Mouse (Mus musculus) neural tube, embryonic 11.5 days (tissue): Measurements from ENCODE around the gene Txnrd1. TPM values are rescaled to one million over a fixed set of nuclear protein-coding genes. Genes with fewer than 3 reads are reported as not detected.

Experiments used
- ATAC-seq: fragments of 200-750 bp; cut with Nextera tagmentation; 2 replicates; pipeline ENCODE4 v1.8.0; 2017; ENCODE audit warnings: moderate number of reproducible peaks, mild to moderate bottlenecking, moderate TSS enrichment, moderate library complexity; ENCODE audit not compliant: insufficient read depth, low FRiP score, low TSS enrichment
- DNase-seq: peaks from one replicate; pipeline ENCODE4 v3.0.0-alpha.2; 2015; ENCODE audit warnings: low spot score
- H3K27ac ChIP-seq: fragments of 300-500 bp; sonication (generic); 2 replicates; pipeline ENCODE4 v1.5.1; 2014; ENCODE audit warnings: low read depth, mild to moderate bottlenecking, low read length
- H3K27me3 ChIP-seq: fragments of 300-500 bp; sonication (generic); 2 replicates; pipeline ENCODE4 v1.6.1; 2014; ENCODE audit warnings: mild to moderate bottlenecking, low read length, mixed read lengths; ENCODE audit not compliant: control insufficient read depth, insufficient read depth
- H3K36me3 ChIP-seq: fragments of 300-500 bp; sonication (generic); 2 replicates; pipeline ENCODE4 v1.6.1; 2014; ENCODE audit warnings: mild to moderate bottlenecking, low read length, moderate library complexity, mixed read lengths; ENCODE audit not compliant: control insufficient read depth, insufficient read depth
- H3K4me1 ChIP-seq: fragments of 300-500 bp; sonication (generic); 2 replicates; pipeline ENCODE4 v1.6.1; 2014; ENCODE audit warnings: low read length, mixed read lengths; ENCODE audit not compliant: control insufficient read depth, insufficient read depth
- H3K4me2 ChIP-seq: fragments of 300-500 bp; sonication (generic); 2 replicates; pipeline ENCODE4 v1.6.1; 2014; ENCODE audit warnings: low read depth, mild to moderate bottlenecking, moderate library complexity
- H3K4me3 ChIP-seq: fragments of 300-500 bp; sonication (generic); 2 replicates; pipeline ENCODE4 v1.5.1; 2014; ENCODE audit warnings: low read depth, low read length
- H3K9ac ChIP-seq: fragments of 300-500 bp; sonication (generic); 2 replicates; pipeline ENCODE4 v1.6.1; 2014; ENCODE audit warnings: mild to moderate bottlenecking, low read length
- H3K9me3 ChIP-seq: fragments of 300-500 bp; sonication (generic); 2 replicates; pipeline ENCODE4 v1.6.1; 2016; ENCODE audit warnings: low read length; ENCODE audit not compliant: control insufficient read depth
- WGBS: fragments of 180-500 bp; shearing (Covaris S2); extraction: QIAGEN DNeasy Blood & Tissue Kit; methylation state at CpG from one replicate; pipeline ENCODE4 v1.1.7; 2014; 5-methylcytosine and 5-hydroxymethylcytosine counted together
- polyA plus RNA-seq: library from polyadenylated mRNA; unstranded; fragments of >200 nt; fragmentation: Nextera tagmentation; extraction: Ambion mirVana; gene quantifications from 2 replicates; pipeline ENCODE4 v1.2.1, GENCODE M21; 2014

Txnrd1 gene
- polyA plus RNA-seq, 1 experiment from 2014 or later, result 203 TPM

- WGBS, result 6% methylated on average over 7 of the region's 7 CpGs
- peak; percentile 87 for DNase-seq
Measured at GRCm38 (mm10) chr10:82901436-82901835, 67.7 kb downstream of the Txnrd1 start.

DNA sequence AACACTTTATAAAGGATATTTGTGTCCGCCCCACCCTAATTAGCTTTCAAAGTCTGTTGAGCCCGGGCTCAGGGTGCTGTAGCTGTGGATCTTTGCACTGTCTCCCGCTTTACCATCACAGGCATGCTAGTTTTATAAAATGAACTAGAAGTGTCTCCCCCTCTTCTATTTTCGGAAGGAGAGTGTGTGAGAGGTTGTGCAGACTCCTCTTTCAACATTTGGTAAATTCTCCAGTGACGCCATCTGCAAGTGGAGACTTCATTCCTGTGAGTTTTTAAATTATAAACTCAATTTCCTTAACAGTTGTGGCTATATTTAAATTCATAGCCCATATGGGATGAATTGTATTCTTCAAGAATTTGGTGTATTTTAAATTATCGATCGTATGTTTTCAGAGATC lies 74.8 kb downstream of the Txnrd1 start:
- Histone ChIP-seq H3K9me3 (no peaks in the 10 kb centered on the region), H3K36me3 (no peaks in the 10 kb centered on the region), H3K4me3 (no peak overlapping the region), H3K27ac (no peak overlapping the region), H3K9ac (no peak overlapping the region), H3K27me3 (no peaks in the 10 kb centered on the region), H3K4me2 (no peak overlapping the region), H3K4me1 (no peaks in the 10 kb centered on the region)
- DNase-seq, result no peak
- 91% methylated on average over 7 of the region's 7 CpGs for WGBS
- ATAC-seq, result no peak

More at GRCm38 (mm10) chr10:82901436-82901835, 67.7 kb downstream of the Txnrd1 start:
- Histone ChIP-seq H3K36me3 (peaks cover 8% of the 10 kb centered on the region), H3K4me1 (0 out of 2 replicates have a peak, but pooled peaks cover 2% of the 10 kb centered on the region), H3K9me3 (no peaks in the 10 kb centered on the region), H3K9ac (no peak overlapping the region), H3K4me3 (no peak overlapping the region), H3K27me3 (no peaks in the 10 kb centered on the region), H3K4me2 (no peak overlapping the region), H3K27ac (no peak overlapping the region)
- ATAC-seq, result peak; percentile 38; the same call in 1 of the 2 replicates

- Histone ChIP-seq H3K36me3 (no peaks in the 10 kb centered on the region), H3K9me3 (no peaks in the 10 kb centered on the region), H3K4me1 (no peaks in the 10 kb centered on the region), H3K4me3 (no peak overlapping the region), H3K9ac (no peak overlapping the region), H3K27me3 (no peaks in the 10 kb centered on the region), H3K4me2 (no peak overlapping the region), H3K27ac (no peak overlapping the region)
- WGBS, result 18% methylated on average over 9 of the region's 9 CpGs
- DNase-seq (peak; percentile 71), ATAC-seq (no peak)
Measured at GRCm38 (mm10) chr10:82909382-82909781, 75.6 kb downstream of the Txnrd1 start.

GRCm38 (mm10) chr10:82910198-82910597 lies 76.4 kb downstream of the Txnrd1 start:
- no peaks in the 10 kb centered on the region for H3K27me3 ChIP-seq
- H3K4me1 ChIP-seq, result no peaks in the 10 kb centered on the region
- H3K4me3 ChIP-seq, result no peak overlapping the region
- no peak for ATAC-seq
- WGBS, result 74% methylated on average over 3 of the region's 3 CpGs
- H3K9ac ChIP-seq, result no peak overlapping the region
- no peak overlapping the region for H3K4me2 ChIP-seq
- no peaks in the 10 kb centered on the region for H3K9me3 ChIP-seq
- H3K27ac ChIP-seq, result no peak overlapping the region
- no peak for DNase-seq
- no peaks in the 10 kb centered on the region for H3K36me3 ChIP-seq

GRCm38 (mm10) chr10:82913238-82913637 lies 79.5 kb downstream of the Txnrd1 start:
- H3K9ac ChIP-seq, result no peak overlapping the region
- H3K9me3 ChIP-seq, result no peaks in the 10 kb centered on the region
- no peak for ATAC-seq
- H3K27ac ChIP-seq, result no peak overlapping the region
- 90% methylated on average over 4 of the region's 4 CpGs for WGBS
- no peak for DNase-seq
- no peaks in the 10 kb centered on the region for H3K36me3 ChIP-seq
- H3K4me2 ChIP-seq, result no peak overlapping the region
- H3K4me1 ChIP-seq, result no peaks in the 10 kb centered on the region
- H3K27me3 ChIP-seq, result no peaks in the 10 kb centered on the region
- no peak overlapping the region for H3K4me3 ChIP-seq

- DNase-seq (no peak), ATAC-seq (no peak)
- Histone ChIP-seq H3K9ac (no peak overlapping the region), H3K27ac (no peak overlapping the region), H3K4me2 (no peak overlapping the region), H3K9me3 (no peaks in the 10 kb centered on the region), H3K36me3 (no peaks in the 10 kb centered on the region), H3K4me3 (no peak overlapping the region), H3K27me3 (no peaks in the 10 kb centered on the region), H3K4me1 (no peaks in the 10 kb centered on the region)
- WGBS, result 89% methylated on average over 6 of the region's 6 CpGs
Measured at GRCm38 (mm10) chr10:82913772-82914171, 80.0 kb downstream of the Txnrd1 start.

DNA sequence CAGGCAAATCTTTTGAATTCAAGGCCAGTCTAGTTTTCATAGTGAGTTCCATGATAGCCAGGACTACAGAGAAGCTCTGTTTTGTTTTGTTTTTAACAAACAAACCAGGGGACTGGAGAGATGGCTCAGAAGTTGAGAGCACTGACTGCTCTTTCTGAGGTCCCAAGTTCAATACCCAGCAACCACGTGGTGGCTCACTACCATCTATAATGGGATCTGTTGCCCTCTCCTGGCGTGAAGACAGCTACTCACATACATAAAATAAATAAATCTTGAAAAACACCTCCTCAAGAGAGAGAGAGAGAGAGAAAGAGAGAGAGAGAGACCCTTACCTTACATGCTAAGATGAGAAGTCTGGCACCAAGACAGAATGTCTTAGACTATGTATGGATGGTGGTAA lies 84.9 kb downstream of the Txnrd1 start:
- Histone ChIP-seq H3K36me3 (no peaks in the 10 kb centered on the region), H3K27ac (no peak overlapping the region), H3K4me3 (no peak overlapping the region), H3K4me2 (no peak overlapping the region), H3K9ac (no peak overlapping the region), H3K9me3 (no peaks in the 10 kb centered on the region), H3K4me1 (no peaks in the 10 kb centered on the region), H3K27me3 (no peaks in the 10 kb centered on the region)
- ATAC-seq (no peak), DNase-seq (no peak)
- 73% methylated on average over 2 of the region's 2 CpGs for WGBS

GRCm38 (mm10) chr10:82919404-82919980 lies 85.7 kb downstream of the Txnrd1 start:
- Histone ChIP-seq H3K4me3 (no peak overlapping the region), H3K36me3 (no peaks in the 10 kb centered on the region), H3K9ac (no peak overlapping the region), H3K9me3 (no peaks in the 10 kb centered on the region), H3K4me1 (no peaks in the 10 kb centered on the region), H3K27me3 (no peaks in the 10 kb centered on the region), H3K27ac (no peak overlapping the region), H3K4me2 (no peak overlapping the region)
- 85% methylated on average over 4 of the region's 4 CpGs for WGBS
- DNase-seq (no peak), ATAC-seq (no peak)

DNA sequence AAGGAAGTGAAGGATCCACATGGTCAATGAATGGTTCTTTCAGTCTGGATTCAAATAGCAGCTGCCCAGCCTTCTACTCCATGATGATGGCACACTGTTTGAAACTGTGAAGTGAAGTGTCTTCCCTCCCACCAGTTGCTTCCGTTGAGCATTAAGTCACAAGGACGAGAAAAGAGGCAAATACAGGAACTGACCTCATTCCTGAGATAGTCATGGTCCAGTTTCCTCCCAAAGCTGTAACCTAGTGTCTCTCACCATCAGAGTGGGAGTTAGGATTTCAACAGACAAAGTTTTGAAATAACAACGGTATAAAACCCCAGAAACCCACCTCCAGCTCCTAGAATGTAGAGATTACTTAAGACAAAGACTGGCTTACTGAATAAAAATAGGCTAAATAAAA lies 89.8 kb downstream of the Txnrd1 start:
- WGBS, result 78% methylated on average over 3 of the region's 3 CpGs
- Histone ChIP-seq H3K9ac (no peak overlapping the region), H3K4me3 (no peak overlapping the region), H3K27ac (no peak overlapping the region), H3K9me3 (no peaks in the 10 kb centered on the region), H3K36me3 (no peaks in the 10 kb centered on the region), H3K4me2 (no peak overlapping the region), H3K27me3 (no peaks in the 10 kb centered on the region), H3K4me1 (no peaks in the 10 kb centered on the region)
- DNase-seq, result no peak
- ATAC-seq, result no peak
